Mouse (Mus musculus): ENCODE data around the gene Fam84b. TPM values are rescaled to one million over a fixed set of nuclear protein-coding genes. Genes with fewer than 3 reads are reported as not detected.

Gene Fam84b
- polyA plus RNA-seq, 1 experiment from 2014 or later = 11.8 TPM

GRCm38 (mm10) chr15:60823620-60823869 lies 30.0 kb downstream of the Fam84b start:
- ATAC-seq (ENCODE audit: low FRiP score) = peak; percentile 10; the same call in 1 of the 2 replicates
- H3K27ac ChIP-seq (ENCODE audit: low read depth, low read length) = 0 out of 2 replicates have a peak overlapping the region, but pooled peaks have one; percentile 62
- WGBS = under 1% methylated on average over 24 of the region's 24 CpGs

DNA sequence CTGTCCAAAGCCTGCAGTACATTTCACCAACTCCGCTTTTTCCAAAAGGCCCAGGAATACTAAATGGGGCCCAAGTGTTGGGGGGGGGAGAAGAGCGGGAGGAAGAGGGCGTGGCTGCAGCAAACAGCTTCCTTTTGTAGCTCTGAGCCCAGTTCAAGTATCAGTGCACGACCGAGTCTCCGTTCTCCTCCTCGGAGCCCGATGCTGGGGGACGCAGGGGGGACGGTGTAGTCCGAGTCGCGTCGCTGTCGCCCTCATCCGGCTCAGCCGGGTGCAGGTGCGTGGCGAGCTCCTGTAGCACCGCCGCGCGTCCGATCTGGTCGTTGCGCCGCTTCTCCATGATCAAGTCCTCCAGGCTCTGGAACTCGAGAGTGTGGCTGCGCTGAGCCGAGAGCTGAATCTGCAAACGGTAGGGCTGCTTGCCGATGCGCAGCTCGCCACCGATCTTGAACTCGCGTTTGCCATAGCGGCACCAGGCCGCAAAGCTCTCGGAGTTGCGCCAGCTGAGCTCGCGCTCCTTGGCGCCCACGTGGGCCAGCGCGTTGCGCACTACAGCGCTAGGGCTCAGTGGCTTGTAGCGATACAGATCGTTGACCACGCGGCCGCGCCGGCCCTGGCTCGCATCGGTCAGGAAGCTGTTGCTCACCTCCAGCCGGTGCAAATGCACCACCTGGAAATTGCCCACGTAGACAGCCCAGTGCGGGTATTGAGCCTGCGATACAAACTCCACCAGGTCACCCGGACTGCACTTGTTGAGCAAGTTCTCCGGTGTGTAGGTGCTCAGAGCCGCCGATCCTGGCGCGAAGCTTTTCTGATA lies 30.6 kb downstream of the Fam84b start:
- Histone ChIP-seq H3K36me3 (ENCODE audit: control insufficient read depth, insufficient read depth, low read length) (no peaks in the 10 kb centered on the region), H3K27ac (ENCODE audit: low read depth, low read length) (peak overlapping the region; percentile 62; the same call in 1 of the 2 replicates), H3K9ac (ENCODE audit: low read depth, low read length) (peak overlapping the region; percentile 61), H3K4me1 (replicated peaks; ENCODE audit: control insufficient read depth, insufficient read depth, low read length) (0 out of 2 replicates have a peak, but pooled peaks cover 2% of the 10 kb centered on the region), H3K4me3 (ENCODE audit: low read depth, low read length) (peak overlapping the region; percentile 65), H3K9me3 (ENCODE audit: control insufficient read depth, low read length) (no peaks in the 10 kb centered on the region), H3K4me2 (replicated peaks; ENCODE audit: low read depth, low read length) (peak overlapping the region; percentile 99), H3K27me3 (ENCODE audit: control insufficient read depth, insufficient read depth, low read length) (no peaks in the 10 kb centered on the region)
- under 1% methylated on average over 68 of the region's 68 CpGs for WGBS
- DNase-seq (ENCODE audit: low spot score) (peak; percentile 83), ATAC-seq (ENCODE audit: low FRiP score) (peak; percentile 85)

More at GRCm38 (mm10) chr15:60823620-60823869, 30.0 kb downstream of the Fam84b start:
- H3K27me3 ChIP-seq (ENCODE audit: control insufficient read depth, insufficient read depth, low read length) = no peaks in the 10 kb centered on the region
- H3K4me1 ChIP-seq (replicated peaks; ENCODE audit: control insufficient read depth, insufficient read depth, low read length) = 0 out of 2 replicates have a peak, but pooled peaks cover 2% of the 10 kb centered on the region
- H3K4me3 ChIP-seq (ENCODE audit: low read depth, low read length) = peak overlapping the region; percentile 65
- no peak for DNase-seq (ENCODE audit: low spot score)
- no peaks in the 10 kb centered on the region for H3K9me3 ChIP-seq (ENCODE audit: control insufficient read depth, low read length)
- H3K36me3 ChIP-seq (ENCODE audit: control insufficient read depth, insufficient read depth, low read length) = no peaks in the 10 kb centered on the region
- peak overlapping the region; percentile 99 for H3K4me2 ChIP-seq (replicated peaks; ENCODE audit: low read depth, low read length)
- H3K9ac ChIP-seq (ENCODE audit: low read depth, low read length) = peak overlapping the region; percentile 61

- peak overlapping the region; percentile 62 for H3K27ac ChIP-seq (ENCODE audit: low read depth, low read length)
- peak overlapping the region; percentile 61 for H3K9ac ChIP-seq (ENCODE audit: low read depth, low read length)
- 3% methylated on average over 10 of the region's 10 CpGs for WGBS
- ATAC-seq (ENCODE audit: low FRiP score) (peak; percentile 22), DNase-seq (ENCODE audit: low spot score) (peak; percentile 60)
- no peaks in the 10 kb centered on the region for H3K9me3 ChIP-seq (ENCODE audit: control insufficient read depth, low read length)
- H3K4me3 ChIP-seq (ENCODE audit: low read depth, low read length) = peak overlapping the region; percentile 65
- peak overlapping the region; percentile 99 for H3K4me2 ChIP-seq (replicated peaks; ENCODE audit: low read depth, low read length)
- no peaks in the 10 kb centered on the region for H3K36me3 ChIP-seq (ENCODE audit: control insufficient read depth, insufficient read depth, low read length)
- H3K4me1 ChIP-seq (replicated peaks; ENCODE audit: control insufficient read depth, insufficient read depth, low read length) = 0 out of 2 replicates have a peak, but pooled peaks cover 2% of the 10 kb centered on the region
- no peaks in the 10 kb centered on the region for H3K27me3 ChIP-seq (ENCODE audit: control insufficient read depth, insufficient read depth, low read length)
Measured at GRCm38 (mm10) chr15:60822101-60822802, 31.3 kb downstream of the Fam84b start.

- Histone ChIP-seq H3K4me2 (replicated peaks; ENCODE audit: low read depth, low read length) (no peak overlapping the region), H3K9me3 (ENCODE audit: control insufficient read depth, low read length) (no peaks in the 10 kb centered on the region), H3K27me3 (ENCODE audit: control insufficient read depth, insufficient read depth, low read length) (no peaks in the 10 kb centered on the region), H3K9ac (ENCODE audit: low read depth, low read length) (no peak overlapping the region), H3K36me3 (ENCODE audit: control insufficient read depth, insufficient read depth, low read length) (no peaks in the 10 kb centered on the region), H3K4me1 (replicated peaks; ENCODE audit: control insufficient read depth, insufficient read depth, low read length) (no peaks in the 10 kb centered on the region), H3K27ac (ENCODE audit: low read depth, low read length) (no peak overlapping the region), H3K4me3 (ENCODE audit: low read depth, low read length) (no peak overlapping the region)
- WGBS = 74% methylated on average over 1 of the region's 1 CpGs
- DNase-seq (ENCODE audit: low spot score) (no peak), ATAC-seq (ENCODE audit: low FRiP score) (no peak)
Measured at GRCm38 (mm10) chr15:60818500-60818899, 35.1 kb downstream of the Fam84b start.

DNA sequence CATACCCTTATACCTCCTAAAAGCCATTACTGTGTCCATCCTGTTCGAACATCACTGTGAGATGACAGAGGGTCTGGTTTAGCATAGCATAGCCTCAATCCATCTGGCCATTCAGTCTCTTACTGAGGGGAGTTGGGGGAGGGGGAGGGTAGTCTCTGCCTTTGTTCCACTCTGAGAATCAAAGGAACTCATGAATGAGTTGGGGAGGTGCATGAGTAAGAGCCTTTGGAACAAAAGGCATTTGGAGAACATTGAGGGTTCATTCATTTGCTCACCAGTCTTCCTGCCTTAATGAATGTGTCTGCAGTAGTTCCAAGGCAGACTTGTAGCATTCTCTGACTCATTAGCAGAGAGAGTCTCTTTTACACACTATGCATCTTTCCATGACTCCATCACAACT lies 37.1 kb downstream of the Fam84b start:
- WGBS = 48% methylated on average over 1 of the region's 1 CpGs
- peak; percentile 40; the same call in 1 of the 2 replicates for ATAC-seq (ENCODE audit: low FRiP score)
- no peaks in the 10 kb centered on the region for H3K27me3 ChIP-seq (ENCODE audit: control insufficient read depth, insufficient read depth, low read length)

GRCm38 (mm10) chr15:60814542-60814941 lies 39.0 kb downstream of the Fam84b start:
- no peaks in the 10 kb centered on the region for H3K9me3 ChIP-seq (ENCODE audit: control insufficient read depth, low read length)
- ATAC-seq (ENCODE audit: low FRiP score) (no peak), DNase-seq (ENCODE audit: low spot score) (no peak)
- H3K27ac ChIP-seq (ENCODE audit: low read depth, low read length) = no peak overlapping the region
- WGBS = 88% methylated on average over 3 of the region's 3 CpGs
- H3K27me3 ChIP-seq (ENCODE audit: control insufficient read depth, insufficient read depth, low read length) = no peaks in the 10 kb centered on the region
- no peak overlapping the region for H3K4me3 ChIP-seq (ENCODE audit: low read depth, low read length)
- no peak overlapping the region for H3K9ac ChIP-seq (ENCODE audit: low read depth, low read length)
- H3K4me1 ChIP-seq (replicated peaks; ENCODE audit: control insufficient read depth, insufficient read depth, low read length) = no peaks in the 10 kb centered on the region
- H3K36me3 ChIP-seq (ENCODE audit: control insufficient read depth, insufficient read depth, low read length) = no peaks in the 10 kb centered on the region
- no peak overlapping the region for H3K4me2 ChIP-seq (replicated peaks; ENCODE audit: low read depth, low read length)

More for the DNA sequence above, 37.1 kb downstream of the Fam84b start:
- H3K4me1 ChIP-seq (replicated peaks; ENCODE audit: control insufficient read depth, insufficient read depth, low read length) = no peaks in the 10 kb centered on the region
- H3K27ac ChIP-seq (ENCODE audit: low read depth, low read length) = no peak overlapping the region
- DNase-seq (ENCODE audit: low spot score) = no peak
- no peak overlapping the region for H3K4me3 ChIP-seq (ENCODE audit: low read depth, low read length)
- no peak overlapping the region for H3K4me2 ChIP-seq (replicated peaks; ENCODE audit: low read depth, low read length)
- H3K9me3 ChIP-seq (ENCODE audit: control insufficient read depth, low read length) = no peaks in the 10 kb centered on the region
- no peak overlapping the region for H3K9ac ChIP-seq (ENCODE audit: low read depth, low read length)
- no peaks in the 10 kb centered on the region for H3K36me3 ChIP-seq (ENCODE audit: control insufficient read depth, insufficient read depth, low read length)

DNA sequence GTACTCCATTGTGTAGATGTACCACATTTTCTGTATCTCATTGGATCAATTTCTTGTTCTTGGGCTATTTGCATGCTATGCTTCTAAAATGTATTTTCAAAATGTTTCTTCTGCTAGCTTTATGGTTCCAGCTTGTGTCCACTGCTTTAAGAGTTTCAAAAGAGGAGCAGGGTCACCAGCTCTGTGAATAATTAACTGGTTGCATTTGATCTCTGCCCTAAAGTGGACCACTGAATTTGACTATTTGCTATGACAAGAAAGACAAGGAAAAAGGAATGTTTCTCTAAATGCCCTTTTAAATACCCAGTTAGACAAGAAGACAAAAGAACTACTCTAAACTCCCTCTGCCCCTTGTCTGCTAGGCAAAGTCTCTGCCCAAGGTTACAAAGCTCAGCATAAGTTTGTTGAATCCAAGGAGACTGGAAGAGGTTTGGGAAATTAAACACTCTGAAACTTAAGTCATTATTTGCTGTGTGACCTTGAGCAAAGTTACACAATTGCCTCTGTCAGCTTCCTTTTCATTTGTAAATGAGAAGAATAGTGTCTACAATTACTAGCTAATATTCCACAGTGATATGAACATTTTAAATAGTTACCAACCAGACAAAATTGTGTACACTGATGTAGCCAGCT lies 60.4 kb downstream of the Fam84b start:
- DNase-seq (ENCODE audit: low spot score) (no peak), ATAC-seq (ENCODE audit: low FRiP score) (no peak)
- Histone ChIP-seq H3K27me3 (ENCODE audit: control insufficient read depth, insufficient read depth, low read length) (no peaks in the 10 kb centered on the region), H3K9me3 (ENCODE audit: control insufficient read depth, low read length) (no peaks in the 10 kb centered on the region), H3K4me1 (replicated peaks; ENCODE audit: control insufficient read depth, insufficient read depth, low read length) (no peaks in the 10 kb centered on the region), H3K27ac (ENCODE audit: low read depth, low read length) (no peak overlapping the region), H3K4me2 (replicated peaks; ENCODE audit: low read depth, low read length) (no peak overlapping the region), H3K4me3 (ENCODE audit: low read depth, low read length) (no peak overlapping the region), H3K36me3 (ENCODE audit: control insufficient read depth, insufficient read depth, low read length) (no peaks in the 10 kb centered on the region), H3K9ac (ENCODE audit: low read depth, low read length) (no peak overlapping the region)

GRCm38 (mm10) chr15:60789084-60789483 lies 64.5 kb downstream of the Fam84b start:
- 71% methylated on average over 1 of the region's 1 CpGs for WGBS
- no peak overlapping the region for H3K4me3 ChIP-seq (ENCODE audit: low read depth, low read length)
- no peaks in the 10 kb centered on the region for H3K27me3 ChIP-seq (ENCODE audit: control insufficient read depth, insufficient read depth, low read length)
- H3K9ac ChIP-seq (ENCODE audit: low read depth, low read length) = no peak overlapping the region
- no peak for ATAC-seq (ENCODE audit: low FRiP score)
- no peak overlapping the region for H3K27ac ChIP-seq (ENCODE audit: low read depth, low read length)
- H3K4me1 ChIP-seq (replicated peaks; ENCODE audit: control insufficient read depth, insufficient read depth, low read length) = no peaks in the 10 kb centered on the region
- no peak for DNase-seq (ENCODE audit: low spot score)
- H3K9me3 ChIP-seq (ENCODE audit: control insufficient read depth, low read length) = no peaks in the 10 kb centered on the region
- H3K4me2 ChIP-seq (replicated peaks; ENCODE audit: low read depth, low read length) = no peak overlapping the region
- H3K36me3 ChIP-seq (ENCODE audit: control insufficient read depth, insufficient read depth, low read length) = no peaks in the 10 kb centered on the region

Measured in hindbrain, embryonic 11.5 days (tissue).